Mouse (Mus musculus) heart, postnatal 0 days (tissue): ENCODE measurements at regions not wholly inside any gene's neighbourhood (a gene's known extent, or its start where the extent isn't known, plus 50 kb on each side); places are given as distances from the start of the nearest gene placed in this dataset.

Experiments
- CTCF ChIP-seq: IDR thresholded peaks from 2 replicates; pipeline ENCODE4 v1.5.1; 2016; ENCODE audit warnings: antibody characterized with exemption, control low read depth, low read depth
- EP300 ChIP-seq: IDR thresholded peaks from 2 replicates; pipeline ENCODE4 v1.6.1; 2016; ENCODE audit warnings: antibody characterized with exemption, low read depth

DNA sequence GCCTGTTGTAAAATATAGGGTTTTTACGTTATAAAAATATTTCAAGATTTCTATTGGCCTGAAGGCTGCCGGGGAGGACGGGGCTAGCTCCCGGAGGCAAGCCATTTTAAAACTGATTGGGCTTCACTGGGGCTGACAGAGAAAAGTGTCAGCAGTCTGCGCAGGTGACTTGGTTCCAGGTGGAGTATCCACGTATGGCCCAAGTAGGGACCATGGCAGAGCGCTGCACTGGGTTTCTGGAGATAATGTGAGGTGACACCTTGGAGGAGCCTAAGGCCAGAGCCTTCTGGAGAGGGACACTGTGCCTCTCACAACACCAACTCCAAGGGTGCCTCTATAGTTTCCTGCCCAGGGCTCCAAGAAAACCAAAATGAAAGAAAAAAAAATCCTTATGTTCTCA, 95.9 kb downstream of the Trim42 start:
- no peak for TF ChIP-seq EP300
- TF ChIP-seq CTCF: no peak
